Mouse (Mus musculus): ENCODE data around the gene C8b. TPM values are rescaled to one million over a fixed set of nuclear protein-coding genes. Genes with fewer than 3 reads are reported as not detected.

The C8b gene
- polyA plus RNA-seq, 1 experiment from 2014 or later, result not detected

GRCm38 (mm10) chr4:104769602-104770001 is 3.5 kb downstream of the C8b start:
- no peak overlapping the region for H3K4me2 ChIP-seq
- no peak overlapping the region for H3K4me3 ChIP-seq
- 84% methylated on average over 8 of the region's 8 CpGs for WGBS
- peaks cover 9% of the 10 kb centered on the region; the same call in 1 of the 2 replicates for H3K27me3 ChIP-seq
- no peaks in the 10 kb centered on the region for H3K4me1 ChIP-seq
- H3K9me3 ChIP-seq, result no peaks in the 10 kb centered on the region
- H3K36me3 ChIP-seq, result no peaks in the 10 kb centered on the region
- H3K9ac ChIP-seq, result no peak overlapping the region
- H3K27ac ChIP-seq, result no peak overlapping the region
- no peak for ATAC-seq (ENCODE audit: insufficient number of reproducible peaks, insufficient read depth, low FRiP score, low TSS enrichment, low read depth)

- 79% methylated on average over 4 of the region's 4 CpGs for WGBS
- no peaks in the 10 kb centered on the region for H3K36me3 ChIP-seq
- no peak overlapping the region for H3K27ac ChIP-seq
- H3K4me3 ChIP-seq, result no peak overlapping the region
- H3K9me3 ChIP-seq, result no peaks in the 10 kb centered on the region
- no peak for ATAC-seq (ENCODE audit: insufficient number of reproducible peaks, insufficient read depth, low FRiP score, low TSS enrichment, low read depth)
- H3K27me3 ChIP-seq, result peaks cover 9% of the 10 kb centered on the region; the same call in 1 of the 2 replicates
- no peaks in the 10 kb centered on the region for H3K4me1 ChIP-seq
- H3K4me2 ChIP-seq, result no peak overlapping the region
- no peak overlapping the region for H3K9ac ChIP-seq
Observed at GRCm38 (mm10) chr4:104770331-104770730, 4.2 kb downstream of the C8b start.

- no peaks in the 10 kb centered on the region for H3K9me3 ChIP-seq
- WGBS, result 49% methylated on average over 3 of the region's 3 CpGs
- no peak overlapping the region for H3K27ac ChIP-seq
- no peak for ATAC-seq (ENCODE audit: insufficient number of reproducible peaks, insufficient read depth, low FRiP score, low TSS enrichment, low read depth)
- H3K4me3 ChIP-seq, result no peak overlapping the region
- no peak overlapping the region for H3K9ac ChIP-seq
- no peaks in the 10 kb centered on the region; the same call in 1 of the 2 replicates for H3K27me3 ChIP-seq
- no peaks in the 10 kb centered on the region for H3K4me1 ChIP-seq
- H3K4me2 ChIP-seq, result no peak overlapping the region
- H3K36me3 ChIP-seq, result no peaks in the 10 kb centered on the region
Observed at GRCm38 (mm10) chr4:104775601-104776000, 9.5 kb downstream of the C8b start.

GRCm38 (mm10) chr4:104779460-104779859 is 13.3 kb downstream of the C8b start:
- 80% methylated on average over 5 of the region's 5 CpGs for WGBS
- H3K4me3 ChIP-seq, result no peak overlapping the region
- no peaks in the 10 kb centered on the region for H3K4me1 ChIP-seq
- H3K36me3 ChIP-seq, result no peaks in the 10 kb centered on the region
- no peak overlapping the region for H3K27ac ChIP-seq
- no peak overlapping the region for H3K4me2 ChIP-seq
- no peak for ATAC-seq (ENCODE audit: insufficient number of reproducible peaks, insufficient read depth, low FRiP score, low TSS enrichment, low read depth)
- H3K9me3 ChIP-seq, result no peaks in the 10 kb centered on the region
- no peaks in the 10 kb centered on the region; the same call in 1 of the 2 replicates for H3K27me3 ChIP-seq
- H3K9ac ChIP-seq, result no peak overlapping the region

GRCm38 (mm10) chr4:104781441-104781840 is 15.3 kb downstream of the C8b start:
- no peaks in the 10 kb centered on the region for H3K36me3 ChIP-seq
- no peak overlapping the region for H3K4me3 ChIP-seq
- ATAC-seq (ENCODE audit: insufficient number of reproducible peaks, insufficient read depth, low FRiP score, low TSS enrichment, low read depth), result no peak
- no peaks in the 10 kb centered on the region for H3K4me1 ChIP-seq
- no peak overlapping the region for H3K9ac ChIP-seq
- WGBS, result 93% methylated on average over 3 of the region's 3 CpGs
- H3K9me3 ChIP-seq, result no peaks in the 10 kb centered on the region
- H3K27ac ChIP-seq, result no peak overlapping the region
- no peak overlapping the region for H3K4me2 ChIP-seq
- H3K27me3 ChIP-seq, result no peaks in the 10 kb centered on the region

GRCm38 (mm10) chr4:104782346-104782745 is 16.2 kb downstream of the C8b start:
- 77% methylated on average over 4 of the region's 4 CpGs for WGBS
- Histone ChIP-seq H3K9ac (no peak overlapping the region), H3K4me3 (no peak overlapping the region), H3K27me3 (no peaks in the 10 kb centered on the region), H3K27ac (no peak overlapping the region), H3K36me3 (no peaks in the 10 kb centered on the region), H3K4me1 (no peaks in the 10 kb centered on the region), H3K9me3 (no peaks in the 10 kb centered on the region), H3K4me2 (no peak overlapping the region)
- no peak for ATAC-seq (ENCODE audit: insufficient number of reproducible peaks, insufficient read depth, low FRiP score, low TSS enrichment, low read depth)

- no peaks in the 10 kb centered on the region for H3K36me3 ChIP-seq
- ATAC-seq (ENCODE audit: insufficient number of reproducible peaks, insufficient read depth, low FRiP score, low TSS enrichment, low read depth), result no peak
- H3K27ac ChIP-seq, result no peak overlapping the region
- WGBS, result 87% methylated on average over 4 of the region's 4 CpGs
- H3K4me2 ChIP-seq, result no peak overlapping the region
- no peaks in the 10 kb centered on the region for H3K4me1 ChIP-seq
- no peaks in the 10 kb centered on the region for H3K27me3 ChIP-seq
- no peak overlapping the region for H3K4me3 ChIP-seq
- H3K9me3 ChIP-seq, result no peaks in the 10 kb centered on the region
- no peak overlapping the region for H3K9ac ChIP-seq
Observed at GRCm38 (mm10) chr4:104792111-104792510, 26.0 kb downstream of the C8b start.

GRCm38 (mm10) chr4:104798951-104799350 is 32.8 kb downstream of the C8b start:
- H3K4me2 ChIP-seq, result no peak overlapping the region
- WGBS, result 78% methylated on average over 9 of the region's 9 CpGs
- no peaks in the 10 kb centered on the region for H3K36me3 ChIP-seq
- no peak overlapping the region for H3K9ac ChIP-seq
- H3K4me1 ChIP-seq, result no peaks in the 10 kb centered on the region
- no peak for ATAC-seq (ENCODE audit: insufficient number of reproducible peaks, insufficient read depth, low FRiP score, low TSS enrichment, low read depth)
- H3K27ac ChIP-seq, result no peak overlapping the region
- H3K4me3 ChIP-seq, result no peak overlapping the region
- H3K9me3 ChIP-seq, result no peaks in the 10 kb centered on the region
- no peaks in the 10 kb centered on the region for H3K27me3 ChIP-seq

- Histone ChIP-seq H3K4me1 (no peaks in the 10 kb centered on the region), H3K27me3 (no peaks in the 10 kb centered on the region), H3K27ac (no peak overlapping the region), H3K4me2 (no peak overlapping the region), H3K9me3 (no peaks in the 10 kb centered on the region), H3K36me3 (no peaks in the 10 kb centered on the region), H3K4me3 (no peak overlapping the region), H3K9ac (no peak overlapping the region)
- no peak for ATAC-seq (ENCODE audit: insufficient number of reproducible peaks, insufficient read depth, low FRiP score, low TSS enrichment, low read depth)
- 90% methylated on average over 3 of the region's 3 CpGs for WGBS
Observed at GRCm38 (mm10) chr4:104801625-104802024, 35.5 kb downstream of the C8b start.

- no peaks in the 10 kb centered on the region for H3K9me3 ChIP-seq
- no peak overlapping the region for H3K4me2 ChIP-seq
- ATAC-seq (ENCODE audit: insufficient number of reproducible peaks, insufficient read depth, low FRiP score, low TSS enrichment, low read depth), result no peak
- H3K27ac ChIP-seq, result no peak overlapping the region
- no peaks in the 10 kb centered on the region for H3K36me3 ChIP-seq
- H3K4me1 ChIP-seq, result no peaks in the 10 kb centered on the region
- WGBS, result 88% methylated on average over 4 of the region's 4 CpGs
- no peaks in the 10 kb centered on the region for H3K27me3 ChIP-seq
- no peak overlapping the region for H3K9ac ChIP-seq
- H3K4me3 ChIP-seq, result no peak overlapping the region
Observed at GRCm38 (mm10) chr4:104804100-104804499, 38.0 kb downstream of the C8b start.

- no peak overlapping the region for H3K27ac ChIP-seq
- ATAC-seq (ENCODE audit: insufficient number of reproducible peaks, insufficient read depth, low FRiP score, low TSS enrichment, low read depth), result no peak
- H3K4me3 ChIP-seq, result no peak overlapping the region
- H3K9ac ChIP-seq, result no peak overlapping the region
- no peaks in the 10 kb centered on the region for H3K27me3 ChIP-seq
- no peak overlapping the region for H3K4me2 ChIP-seq
- H3K4me1 ChIP-seq, result no peaks in the 10 kb centered on the region
- H3K9me3 ChIP-seq, result no peaks in the 10 kb centered on the region
- WGBS, result 71% methylated on average over 19 of the region's 19 CpGs
- no peaks in the 10 kb centered on the region for H3K36me3 ChIP-seq
Observed at GRCm38 (mm10) chr4:104805414-104806257, 39.5 kb downstream of the C8b start.

GRCm38 (mm10) chr4:104810710-104811286 is 44.7 kb downstream of the C8b start:
- no peak overlapping the region for H3K4me3 ChIP-seq
- no peaks in the 10 kb centered on the region for H3K27me3 ChIP-seq
- no peak overlapping the region for H3K9ac ChIP-seq
- H3K9me3 ChIP-seq, result no peaks in the 10 kb centered on the region
- no peak overlapping the region for H3K4me2 ChIP-seq
- H3K27ac ChIP-seq, result no peak overlapping the region
- 88% methylated on average over 10 of the region's 10 CpGs for WGBS
- no peaks in the 10 kb centered on the region for H3K4me1 ChIP-seq
- no peaks in the 10 kb centered on the region for H3K36me3 ChIP-seq
- no peak for ATAC-seq (ENCODE audit: insufficient number of reproducible peaks, insufficient read depth, low FRiP score, low TSS enrichment, low read depth)

Data from embryonic facial prominence, embryonic 13.5 days (tissue).